Mouse (Mus musculus) ES-E14 (cell line): Measurements from ENCODE around the gene Vmn1r131. TPM values are rescaled to one million over a fixed set of nuclear protein-coding genes. Genes with fewer than 3 reads are reported as not detected.
"Not testable (repeated sequence)": the region's sequence is repeated elsewhere in the genome, so short reads cannot be mapped to it uniquely, and the experiment has no call there.

Experiments
- DNase-seq: peaks from one replicate; pipeline ENCODE4 v3.0.0-alpha.2; 2013; ENCODE audit warnings: low read depth, low spot score
- H3K27ac ChIP-seq: 2 replicates; pipeline ENCODE4 v1.5.1; 2012; ENCODE audit warnings: low read depth, mild to moderate bottlenecking, low read length, moderate library complexity, mixed read lengths; ENCODE audit not compliant: poor library complexity, insufficient read depth, severe bottlenecking
- H3K36me3 ChIP-seq: 2 replicates; pipeline ENCODE4 v1.6.1; 2012; ENCODE audit warnings: mild to moderate bottlenecking, low read length, moderate library complexity, mixed read lengths; ENCODE audit not compliant: control insufficient read depth, poor library complexity, insufficient read depth, severe bottlenecking
- H3K4me1 ChIP-seq, 2 experiments: fragments of 150-350 bp in 1 of 2; sonication (generic) in 1 of 2; 2 replicates each; pipeline ENCODE4 v1.6.1; 2012; ENCODE audit warnings: low read length in 2 of 2, mild to moderate bottlenecking in 1 of 2, mixed read lengths in 1 of 2; ENCODE audit not compliant: control insufficient read depth in 2 of 2, insufficient read depth in 2 of 2, poor library complexity in 1 of 2
- H3K4me3 ChIP-seq, 2 experiments: fragments of 150-350 bp in 1 of 2; sonication (generic) in 1 of 2; 2 replicates each; pipeline ENCODE4 v1.5.1; 2012; ENCODE audit warnings: low read length in 2 of 2, low read depth in 1 of 2, mild to moderate bottlenecking in 1 of 2, mixed read lengths in 1 of 2; ENCODE audit not compliant: insufficient read depth in 1 of 2, poor library complexity in 1 of 2, severe bottlenecking in 1 of 2
- H3K9ac ChIP-seq: 2 replicates; pipeline ENCODE4 v1.6.1; 2012; ENCODE audit warnings: low read depth, mild to moderate bottlenecking, low read length, mixed read lengths; ENCODE audit not compliant: poor library complexity, insufficient read depth, severe bottlenecking
- H3K9me3 ChIP-seq: fragments of 150-350 bp; sonication (generic); 2 replicates; pipeline ENCODE4 v1.6.1; 2012; ENCODE audit warnings: low read depth, mild to moderate bottlenecking, low read length; ENCODE audit not compliant: control insufficient read depth, insufficient read depth
- in situ Hi-C, 2 experiments: fragments of 600-800 bp; cut with MboI; formaldehyde crosslinking; loops; one replicate each; pipeline ENCODE4 v1.15.1; 2025; ENCODE audit warnings: low sequenced_read_pairs in 2 of 2, inconsistent platforms in 1 of 2; ENCODE audit not compliant: unreplicated experiment in 2 of 2
- total RNA-seq: library from RNA; depleted of rRNA; stranded (reverse); fragments of 300-350 nt; gene quantifications from 2 replicates; pipeline ENCODE4 v1.2.3, GENCODE M21; 2012; rRNA removed

Vmn1r131 gene
- total RNA-seq, result not detected in 2 replicates

DNA sequence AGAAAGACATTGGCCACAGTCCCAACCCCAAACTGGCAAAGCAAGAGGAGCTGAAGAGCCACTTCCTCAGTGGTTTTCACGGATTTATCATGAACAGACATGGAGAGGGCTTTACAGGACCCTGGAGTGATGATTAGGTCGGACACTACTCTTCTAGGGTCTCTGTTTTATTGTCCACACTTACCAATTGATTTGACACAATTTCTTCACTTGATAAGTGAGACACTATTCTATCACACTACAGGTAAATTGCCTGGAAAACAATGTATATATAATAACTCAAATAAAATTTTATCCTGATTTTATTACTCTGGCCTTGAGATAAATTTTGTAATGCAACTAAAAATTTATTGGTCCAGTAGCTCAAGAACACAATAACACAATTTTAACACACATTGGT lies at the start of gene Vmn1r131:
TSS of gene Vmn1r131 (minus strand) at position 101 of the 400 bp plus-strand sequence.
- H3K9me3 ChIP-seq, H3K4me3 ChIP-seq, H3K4me1 ChIP-seq, in situ Hi-C loops, H3K9ac ChIP-seq, DNase-seq, H3K27ac ChIP-seq, H3K36me3 ChIP-seq: not testable (repeated sequence)

DNA sequence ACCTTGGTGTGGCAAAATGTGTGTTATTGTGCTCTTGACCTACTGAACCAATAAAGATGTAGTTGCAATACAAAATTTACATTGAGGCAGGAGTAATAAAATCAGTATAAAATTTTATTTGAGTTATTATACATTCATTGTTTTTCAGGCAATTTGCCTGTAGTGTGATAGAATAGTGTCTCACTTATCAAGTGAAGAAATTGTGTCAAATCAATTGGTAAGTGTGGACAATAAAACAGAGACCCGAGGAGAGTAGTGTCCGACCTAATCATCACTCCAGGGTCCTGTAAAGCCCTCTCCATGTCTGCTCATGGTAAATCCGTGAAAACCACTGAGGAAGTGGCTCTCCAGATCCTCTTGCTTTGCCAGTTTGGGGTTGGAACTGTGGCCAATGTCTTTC lies 34.4 kb downstream of the Vmn1r131 start, which contains the start of gene Vmn1r130:
TSS of gene Vmn1r130 (plus strand) at position 301 of the 400 bp plus-strand sequence.
- H3K36me3 ChIP-seq, H3K9ac ChIP-seq, in situ Hi-C loops, H3K4me3 ChIP-seq, H3K9me3 ChIP-seq, H3K4me1 ChIP-seq, DNase-seq, H3K27ac ChIP-seq: not testable (repeated sequence)

Other genes with a start within 250 kb of the Vmn1r131 start
- gene Vmn1r126, start 244.6 kb downstream of the Vmn1r131 start, total RNA-seq, result not detected in 2 replicates
- not detected in 2 replicates for gene Vmn1r127, start 226.2 kb downstream of the Vmn1r131 start, total RNA-seq
- not detected in 2 replicates for gene Vmn1r128, start 196.7 kb downstream of the Vmn1r131 start, total RNA-seq
- gene Vmn1r129, start 184.8 kb downstream of the Vmn1r131 start, total RNA-seq, result not detected in 2 replicates
- not detected in 2 replicates for gene Gm6882, start 113.3 kb downstream of the Vmn1r131 start, total RNA-seq
- not detected in 2 replicates for gene Vmn1r130, start 34.3 kb downstream of the Vmn1r131 start, total RNA-seq
- gene Vmn1r132, start 68.0 kb upstream of the Vmn1r131 start, total RNA-seq, result not detected in 2 replicates
- gene Gm4175, start 215.4 kb upstream of the Vmn1r131 start, total RNA-seq, result not detected in 2 replicates